Mouse (Mus musculus) cerebellum, adult 2 months (tissue): ENCODE measurements at regions not wholly inside any gene's neighbourhood (a gene's known extent, or its start where the extent isn't known, plus 50 kb on each side); places are given as distances from the start of the nearest gene placed in this dataset.

Source experiments
- DNase-seq, 2 experiments: peaks; one replicate each; pipeline ENCODE4 v3.0.0; 2021
- H3K27ac ChIP-seq: fragments of 200-500 bp; 2 replicates; pipeline ENCODE4 v1.5.1; 2012; ENCODE audit warnings: low read length, control low read depth, inconsistent platforms; ENCODE audit not compliant: insufficient read depth
- H3K27me3 ChIP-seq: fragments of 200-500 bp; 2 replicates; pipeline ENCODE4 v1.6.1; 2012; ENCODE audit warnings: inconsistent platforms, mild to moderate bottlenecking, low read length, moderate library complexity; ENCODE audit not compliant: control insufficient read depth, insufficient read depth
- H3K4me1 ChIP-seq: fragments of 200-500 bp; 2 replicates; pipeline ENCODE4 v1.6.1; 2011; ENCODE audit warnings: low read length; ENCODE audit not compliant: control insufficient read depth, insufficient read depth
- H3K4me3 ChIP-seq: fragments of 200-500 bp; replicated peaks from 2 replicates; pipeline ENCODE3; 2011; ENCODE audit warnings: mild to moderate bottlenecking, low read depth, low read length, control low read depth; ENCODE audit not compliant: insufficient read depth
- CTCF ChIP-seq: fragments of 200-500 bp; IDR thresholded peaks from 2 replicates; pipeline ENCODE4 v1.5.1; 2011; ENCODE audit warnings: low read depth, mild to moderate bottlenecking, control low read depth, low read length, moderate library complexity, borderline replicate concordance; ENCODE audit not compliant: insufficient read depth
- POLR2A ChIP-seq: fragments of 200-500 bp; IDR thresholded peaks from 2 replicates; pipeline ENCODE4 v1.6.1; 2011; ENCODE audit warnings: low read length, control low read depth, borderline replicate concordance; ENCODE audit not compliant: insufficient read depth
- WGBS: fragments of 180-500 bp; shearing (Covaris S2); methylation state at CpG from one replicate; pipeline ENCODE4 v1.1.7; 2018; 5-methylcytosine and 5-hydroxymethylcytosine counted together

DNA sequence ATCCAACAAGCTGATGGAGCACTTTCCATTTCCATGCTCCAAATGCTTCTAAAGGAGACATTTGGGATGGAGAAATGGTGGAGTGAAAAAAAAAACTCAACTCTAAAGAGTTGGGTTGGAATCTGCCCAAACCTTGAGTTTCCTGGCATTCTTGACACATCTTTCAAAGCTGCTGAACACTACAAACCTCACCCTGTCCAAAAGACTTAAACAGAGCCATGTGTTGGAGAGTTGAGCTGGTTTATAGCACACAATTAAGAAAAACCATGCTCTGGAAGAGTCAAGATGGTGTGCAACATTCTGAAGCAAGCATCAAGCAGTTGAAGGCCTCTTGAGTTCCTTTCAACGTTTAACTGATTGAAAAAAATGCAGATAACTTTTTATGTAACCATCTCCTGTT is 525.7 kb upstream of the Gulo start:
- H3K4me1 ChIP-seq: no peaks in the 10 kb centered on the region
- H3K27me3 ChIP-seq: no peaks in the 10 kb centered on the region
- 58% methylated on average over 1 of the region's 1 CpGs for WGBS
- H3K27ac ChIP-seq: no peak overlapping the region
- no peak overlapping the region for H3K4me3 ChIP-seq
- TF ChIP-seq CTCF (no peak), POLR2A (no peak)
- no peak for DNase-seq

DNA sequence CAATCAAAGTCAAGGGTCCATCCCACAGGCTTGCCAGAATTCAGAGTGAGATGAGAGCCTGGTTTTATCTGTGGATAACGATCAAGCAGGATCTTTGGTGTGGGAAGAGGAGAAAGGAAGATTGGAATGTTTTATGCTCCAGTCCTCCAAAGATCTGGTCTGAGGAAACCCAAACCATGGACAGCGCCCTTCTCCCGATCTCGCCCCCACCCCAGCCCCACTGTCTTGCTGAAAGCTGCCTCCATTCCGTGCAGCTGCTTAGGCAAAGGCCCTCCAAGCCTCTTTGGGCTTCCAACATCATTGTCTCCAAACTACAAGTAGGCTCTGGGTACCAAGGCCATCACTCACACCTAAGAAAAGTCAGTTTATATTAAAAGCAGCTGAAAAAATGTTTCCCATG is 519.1 kb upstream of the Gulo start:
- Histone ChIP-seq H3K27me3 (no peaks in the 10 kb centered on the region), H3K27ac (no peak overlapping the region), H3K4me3 (no peak overlapping the region), H3K4me1 (no peaks in the 10 kb centered on the region)
- DNase-seq: no peak
- WGBS: 64% methylated on average over 5 of the region's 5 CpGs
- TF ChIP-seq POLR2A (no peak), CTCF (no peak)

GRCm38 (mm10) chr14:66527061-66527460 is 518.1 kb upstream of the Gulo start:
- Histone ChIP-seq H3K27ac (no peak overlapping the region), H3K4me1 (no peaks in the 10 kb centered on the region), H3K4me3 (no peak overlapping the region), H3K27me3 (no peaks in the 10 kb centered on the region)
- TF ChIP-seq CTCF (no peak), POLR2A (no peak)
- WGBS: 55% methylated on average over 6 of the region's 6 CpGs
- DNase-seq: no peak

- peak; percentile 15 to 42 for DNase-seq
- Histone ChIP-seq H3K4me1 (no peaks in the 10 kb centered on the region), H3K4me3 (no peak overlapping the region), H3K27me3 (no peaks in the 10 kb centered on the region), H3K27ac (no peak overlapping the region)
- WGBS: 38% methylated on average over 6 of the region's 6 CpGs
- TF ChIP-seq CTCF (no peak), POLR2A (no peak)
Measured at GRCm38 (mm10) chr14:66522856-66523400, 513.9 kb upstream of the Gulo start.

GRCm38 (mm10) chr14:66521836-66522629 is 513.0 kb upstream of the Gulo start:
- 76% methylated on average over 7 of the region's 7 CpGs for WGBS
- TF ChIP-seq CTCF: no peak
- TF ChIP-seq POLR2A: no peak
- DNase-seq: no peak
- Histone ChIP-seq H3K27me3 (no peaks in the 10 kb centered on the region), H3K27ac (no peak overlapping the region), H3K4me3 (no peak overlapping the region), H3K4me1 (no peaks in the 10 kb centered on the region)

DNA sequence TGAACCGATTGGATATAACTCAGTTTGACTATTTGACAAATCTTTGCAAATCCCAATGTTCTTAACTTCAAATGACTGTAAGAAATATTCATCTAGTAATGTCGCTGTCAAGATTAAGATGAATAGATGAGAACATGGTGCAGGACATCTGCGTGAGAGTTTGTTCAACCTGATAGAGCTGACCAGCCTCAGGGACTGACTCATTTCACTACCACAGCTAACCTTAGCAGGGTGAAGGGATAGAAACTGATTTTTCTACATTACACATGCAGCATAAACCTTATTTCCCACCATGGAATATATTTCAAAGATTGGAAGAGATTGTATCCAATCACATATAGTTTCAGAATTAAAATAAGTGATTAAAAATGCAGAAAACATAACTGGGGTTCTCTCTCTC is 507.8 kb upstream of the Gulo start:
- H3K27ac ChIP-seq: no peak overlapping the region
- no peak for DNase-seq
- H3K27me3 ChIP-seq: no peaks in the 10 kb centered on the region
- no peaks in the 10 kb centered on the region for H3K4me1 ChIP-seq
- TF ChIP-seq CTCF (no peak), POLR2A (no peak)
- 90% methylated on average over 3 of the region's 3 CpGs for WGBS
- no peak overlapping the region for H3K4me3 ChIP-seq

DNA sequence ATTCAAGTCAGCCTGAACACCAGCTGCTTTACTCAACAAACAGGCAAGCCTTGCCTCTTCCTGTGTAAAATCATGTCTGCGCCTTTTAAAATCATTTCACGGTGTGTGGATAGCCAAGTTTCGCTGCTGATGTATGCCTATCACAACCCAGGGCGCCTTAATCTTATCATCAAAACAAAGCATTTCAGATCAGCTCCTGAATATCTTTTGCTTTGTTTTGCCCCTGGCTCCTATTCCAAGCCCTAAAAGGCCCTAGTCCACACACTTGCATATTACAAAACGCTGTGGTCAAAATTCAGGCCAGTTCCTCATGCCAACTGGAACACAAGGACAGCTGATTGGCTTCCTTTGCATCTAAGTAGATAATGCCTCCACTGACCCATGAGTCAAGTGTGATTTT is 501.7 kb upstream of the Gulo start:
- peak in 1 of 2 experiments; percentile 6 for DNase-seq
- no peak for TF ChIP-seq POLR2A
- no peak for TF ChIP-seq CTCF
- WGBS: 19% methylated on average over 5 of the region's 5 CpGs
- Histone ChIP-seq H3K4me3 (no peak overlapping the region), H3K27me3 (no peaks in the 10 kb centered on the region), H3K27ac (no peak overlapping the region), H3K4me1 (no peaks in the 10 kb centered on the region)

DNA sequence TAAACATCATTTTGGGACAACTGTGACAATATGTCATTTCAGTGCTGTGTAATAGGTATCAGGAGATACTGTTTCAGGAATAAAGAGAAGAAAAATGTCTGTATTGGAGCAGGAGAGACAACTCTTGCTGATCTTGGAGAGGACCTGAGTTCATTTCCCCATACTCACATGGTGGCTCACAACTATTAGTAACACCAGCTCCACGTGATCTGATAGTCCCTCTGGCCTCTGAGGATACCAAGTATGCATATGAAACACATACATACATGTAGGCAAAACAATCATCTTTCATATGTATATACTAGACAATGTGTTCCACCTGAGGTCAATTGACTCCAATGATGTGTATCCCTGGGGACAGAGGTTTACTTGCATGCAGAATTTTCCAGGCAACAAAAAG is 501.2 kb upstream of the Gulo start:
- no peaks in the 10 kb centered on the region for H3K4me1 ChIP-seq
- 75% methylated on average over 1 of the region's 1 CpGs for WGBS
- no peak overlapping the region for H3K27ac ChIP-seq
- TF ChIP-seq CTCF: no peak
- TF ChIP-seq POLR2A: no peak
- no peak for DNase-seq
- H3K4me3 ChIP-seq: no peak overlapping the region
- no peaks in the 10 kb centered on the region for H3K27me3 ChIP-seq
